Mouse (Mus musculus) embryonic facial prominence, embryonic 15.5 days (tissue): ENCODE measurements around the gene Sowahd. TPM values are rescaled to one million over a fixed set of nuclear protein-coding genes. Genes with fewer than 3 reads are reported as not detected.

ENCODE experiments used
- ATAC-seq: fragments of 200-750 bp; cut with Nextera tagmentation; 2 replicates; pipeline ENCODE4 v1.8.0; 2017; ENCODE audit warnings: low read depth, moderate TSS enrichment; ENCODE audit not compliant: insufficient number of reproducible peaks, low FRiP score, low TSS enrichment
- H3K27ac ChIP-seq: fragments of 300-500 bp; sonication (generic); replicated peaks from 2 replicates; pipeline ENCODE4 v1.5.1; 2015; ENCODE audit warnings: mild to moderate bottlenecking, inconsistent platforms
- H3K27me3 ChIP-seq: fragments of 300-500 bp; sonication (generic); 2 replicates; pipeline ENCODE4 v1.6.1; 2015; ENCODE audit warnings: inconsistent platforms
- H3K36me3 ChIP-seq: fragments of 300-500 bp; sonication (generic); 2 replicates; pipeline ENCODE4 v1.6.1; 2015; ENCODE audit warnings: mild to moderate bottlenecking, inconsistent platforms
- H3K4me1 ChIP-seq: fragments of 300-500 bp; sonication (generic); 2 replicates; pipeline ENCODE4 v1.6.1; 2015; ENCODE audit warnings: inconsistent platforms
- H3K4me2 ChIP-seq: fragments of 300-500 bp; sonication (generic); replicated peaks from 2 replicates; pipeline ENCODE4 v1.6.1; 2015; ENCODE audit warnings: mild to moderate bottlenecking, inconsistent platforms
- H3K4me3 ChIP-seq: fragments of 300-500 bp; sonication (generic); replicated peaks from 2 replicates; pipeline ENCODE4 v1.5.1; 2015; ENCODE audit warnings: mild to moderate bottlenecking, inconsistent platforms
- H3K9ac ChIP-seq: fragments of 300-500 bp; sonication (generic); 2 replicates; pipeline ENCODE4 v1.6.1; 2015; ENCODE audit warnings: inconsistent platforms
- H3K9me3 ChIP-seq: fragments of 300-500 bp; sonication (generic); replicated peaks from 2 replicates; pipeline ENCODE4 v1.6.1; 2016; ENCODE audit warnings: inconsistent platforms
- WGBS: fragments of 180-500 bp; shearing (Covaris S2); methylation state at CpG from one replicate; pipeline ENCODE4 v1.1.7; 2015; 5-methylcytosine and 5-hydroxymethylcytosine counted together
- polyA plus RNA-seq: library from polyadenylated mRNA; unstranded; fragments of >200 nt; fragmentation: Nextera tagmentation; extraction: Ambion mirVana; gene quantifications from 2 replicates; pipeline ENCODE4 v1.2.1, GENCODE M21; 2015

Gene Sowahd
- polyA plus RNA-seq, 1 experiment from 2014 or later: not detected

GRCm38 (mm10) chrX:37098681-37099080 lies 50.0 kb downstream of the Sowahd start:
- Histone ChIP-seq H3K4me1 (no peaks in the 10 kb centered on the region), H3K4me3 (no peak overlapping the region), H3K27me3 (no peaks in the 10 kb centered on the region), H3K9ac (no peak overlapping the region), H3K9me3 (no peaks in the 10 kb centered on the region), H3K27ac (no peak overlapping the region), H3K4me2 (no peak overlapping the region), H3K36me3 (no peaks in the 10 kb centered on the region)
- whole genome bisulfite sequencing: 87% methylated on average over 3 of the region's 3 CpGs
- ATAC-seq: no peak

Other genes with a start within 250 kb of the Sowahd start
- 112 and 119 TPM in 2 replicates for gene Ube2a, start 174.9 kb upstream of the Sowahd start, polyA plus RNA-seq
- gene C330007P06Rik, start 174.7 kb upstream of the Sowahd start, polyA plus RNA-seq: 30.1 and 33.2 TPM in 2 replicates
- 1.3 and 2.1 TPM in 2 replicates for gene Nkrf, start 145.9 kb upstream of the Sowahd start, polyA plus RNA-seq
- gene Sept6, start 57.1 kb upstream of the Sowahd start, polyA plus RNA-seq: 24.0 and 24.4 TPM in 2 replicates
- gene Rpl39, start 36.6 kb downstream of the Sowahd start, polyA plus RNA-seq: 534 and 566 TPM in 2 replicates
- gene Upf3b, start 61.5 kb downstream of the Sowahd start, polyA plus RNA-seq: 16.6 and 17.6 TPM in 2 replicates
- 14.1 and 16.5 TPM in 2 replicates for gene Nkap, start 78.0 kb downstream of the Sowahd start, polyA plus RNA-seq
- 1.2 and 1.4 TPM in 2 replicates for gene Akap14, start 120.0 kb downstream of the Sowahd start, polyA plus RNA-seq
- 448 and 463 TPM in 2 replicates for gene Ndufa1, start 142.3 kb downstream of the Sowahd start, polyA plus RNA-seq
- gene Rnf113a1, start 142.4 kb downstream of the Sowahd start, polyA plus RNA-seq: 12.6 and 13.4 TPM in 2 replicates
- gene Gm9, start 162.2 kb downstream of the Sowahd start, polyA plus RNA-seq: not detected in 2 replicates
- not detected in 2 replicates for gene Rhox1, start 173.4 kb downstream of the Sowahd start, polyA plus RNA-seq
- not detected in 2 replicates for gene Rhox2a, start 196.1 kb downstream of the Sowahd start, polyA plus RNA-seq
- gene Rhox3a, start 201.1 kb downstream of the Sowahd start, polyA plus RNA-seq: 0.33 TPM in 1 of 2 replicates, not detected in the other
- gene Rhox4a, start 216.5 kb downstream of the Sowahd start, polyA plus RNA-seq: not detected in 2 replicates